In the genomic region with DNA sequence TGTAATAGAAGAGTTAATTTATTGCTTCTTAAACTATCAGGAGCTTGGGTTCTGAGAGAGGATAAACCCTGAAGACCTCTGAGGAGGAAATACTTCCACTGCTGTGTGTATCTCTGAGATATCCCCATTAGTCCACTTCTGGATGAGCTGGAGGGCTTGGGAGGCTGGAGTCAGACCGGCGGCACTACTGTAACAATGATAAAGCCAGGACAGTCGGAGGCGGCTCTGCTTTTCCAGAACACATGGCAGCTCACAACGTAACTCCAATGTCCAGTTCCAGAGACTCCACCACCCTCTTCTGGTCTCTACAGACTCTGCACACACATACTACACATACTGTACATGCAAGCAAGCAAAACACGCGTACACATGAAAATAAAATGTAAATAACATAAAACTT, we compare ENCODE assay signal across 40 mouse cellular contexts. TPM values are rescaled to one million over a fixed set of nuclear protein-coding genes. Genes with fewer than 3 reads are reported as not detected.
"Had no signal": no experiment of that assay in that cellular context is flagged by ENCODE, and none has a peak within 500 bp of the region (broad histone marks: within the 10 kb centered on the region; RNA-seq: fewer than 3 reads in every experiment).

No protein-coding gene starts in this region.

- H3K27me3 ChIP-seq: heart, embryonic 12.5 days; heart, embryonic 13.5 days; heart, embryonic 15.5 days; hindbrain, embryonic 12.5 days; hindbrain, embryonic 13.5 days; hindbrain, embryonic 15.5 days; intestine, embryonic 15.5 days; kidney, embryonic 15.5 days had no signal

- H3K27ac ChIP-seq: heart, embryonic 13.5 days; heart, embryonic 15.5 days; hindbrain, embryonic 10.5 days; hindbrain, embryonic 12.5 days; hindbrain, embryonic 13.5 days; hindbrain, embryonic 14.5 days; hindbrain, embryonic 15.5 days; hindbrain, postnatal 0 days; intestine, embryonic 15.5 days; kidney, embryonic 15.5 days; kidney, postnatal 0 days; layer of hippocampus, adult 2 months; left cerebral cortex, adult 2 months had no signal

- H3K4me1 ChIP-seq: heart, embryonic 12.5 days; heart, embryonic 13.5 days; heart, embryonic 15.5 days; hindbrain, embryonic 10.5 days; hindbrain, embryonic 12.5 days; hindbrain, embryonic 13.5 days; hindbrain, embryonic 15.5 days; intestine, embryonic 15.5 days; kidney, embryonic 15.5 days had no signal

- ATAC-seq: hindbrain, embryonic 16.5 days; hindbrain, postnatal 0 days; inflammation-experienced regulatory T-cells, adult 6 months; intestine, embryonic 15.5 days; intestine, embryonic 16.5 days; intestine, postnatal 0 days had no signal

- H3K9me3 ChIP-seq: heart, embryonic 12.5 days; heart, embryonic 13.5 days; heart, embryonic 15.5 days; hindbrain, embryonic 10.5 days; hindbrain, embryonic 12.5 days; hindbrain, embryonic 13.5 days; hindbrain, embryonic 15.5 days; intestine, embryonic 15.5 days; kidney, embryonic 15.5 days had no signal

- DNase-seq: heart, postnatal 10 days; heart, postnatal 14 days; heart, postnatal 36 days; heart, postnatal 4 days; kidney, adult 11 months; kidney, adult 18-20 months; kidney, adult 2 months; kidney, adult 8-10 months; kidney, adult 9 months; kidney, postnatal 10 days; kidney, postnatal 14 days; kidney, postnatal 25 days; kidney, postnatal 36 days; kidney, postnatal 4 days; layer of hippocampus, adult 9-11 months; layer of hippocampus, postnatal 36 days had no signal

- H3K4me2 ChIP-seq: heart, embryonic 12.5 days; heart, embryonic 13.5 days; heart, embryonic 15.5 days; hindbrain, embryonic 12.5 days; hindbrain, embryonic 13.5 days; hindbrain, embryonic 14.5 days; hindbrain, embryonic 15.5 days; intestine, embryonic 15.5 days; kidney, embryonic 15.5 days had no signal

- H3K36me3 ChIP-seq: intestine, embryonic 15.5 days had no signal

- H3K9ac ChIP-seq: heart, embryonic 12.5 days; heart, embryonic 13.5 days; heart, embryonic 15.5 days; hindbrain, embryonic 12.5 days; hindbrain, embryonic 13.5 days; hindbrain, embryonic 14.5 days; hindbrain, embryonic 15.5 days; intestine, embryonic 15.5 days; kidney, embryonic 15.5 days had no signal

- H3K4me3 ChIP-seq: heart, embryonic 12.5 days; heart, embryonic 13.5 days; heart, embryonic 15.5 days; hindbrain, embryonic 10.5 days; hindbrain, embryonic 12.5 days; hindbrain, embryonic 13.5 days; hindbrain, embryonic 15.5 days; intestine, embryonic 15.5 days; kidney, embryonic 15.5 days; layer of hippocampus, adult 2 months; left cerebral cortex, adult 2 months had no signal

RNA-seq across cellular contexts. Expression of a gene that starts 32.6 kb away (rescaled TPM):
- total RNA-seq: hematopoietic stem cell, adult 5-6 weeks; hindbrain, postnatal 0 days; layer of hippocampus, adult 2 months had no signal
- polyA plus RNA-seq: heart, embryonic 12.5 days; hindbrain, embryonic 11.5 days; hindbrain, embryonic 15.5 days; hindbrain, embryonic 16.5 days; inflammation-experienced regulatory T-cells, adult 6 months; intestine, embryonic 14.5 days; intestine, embryonic 15.5 days; intestine, embryonic 16.5 days; intestine, postnatal 0 days; kidney, embryonic 14.5 days; kidney, embryonic 15.5 days; kidney, embryonic 16.5 days; kidney, postnatal 0 days; large intestine, adult 2 months had no signal
